In the genomic region with DNA sequence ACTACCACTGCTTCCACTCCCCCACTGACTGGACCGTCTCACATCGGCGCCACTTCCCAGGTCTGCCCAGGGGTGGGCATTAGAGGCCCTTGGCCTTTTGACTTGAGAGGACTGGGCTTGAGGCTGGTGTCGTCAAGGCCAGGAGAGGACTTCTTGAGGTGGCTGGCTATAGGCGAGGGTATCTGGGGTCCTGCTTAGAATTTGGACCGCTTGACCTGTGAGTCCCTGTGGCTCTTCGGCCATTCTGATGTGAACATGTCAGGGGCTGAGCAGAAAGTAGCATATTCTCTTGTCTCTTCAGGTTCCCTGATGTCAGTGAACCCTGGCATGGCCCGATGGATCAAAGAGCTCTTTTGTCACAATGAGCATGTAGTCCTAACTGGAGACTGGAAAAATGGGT, we compare ENCODE assay signal across 8 mouse cellular contexts.
A peak's percentile ranks its signal among the peaks of the same experiment; 100 is the strongest.
DNase-seq lines count a peak whose midpoint lies in the region; ATAC-seq and TF ChIP-seq lines count a peak whose summit lies in the region.
"Not testable (repeated sequence)": the region's sequence is repeated elsewhere in the genome, so short reads cannot be mapped to it uniquely, and the experiment has no call there.

No protein-coding gene starts in this region.

- H3K9ac ChIP-seq in forebrain, embryonic 12.5 days; midbrain, postnatal 0 days (replicated peaks; ENCODE audit: low read length, poor library complexity, severe bottlenecking): not testable (repeated sequence)

- H3K4me3 ChIP-seq in forebrain, embryonic 12.5 days (replicated peaks); midbrain, postnatal 0 days (ENCODE audit: low read depth, low read length): not testable (repeated sequence)

- not testable (repeated sequence) for TF ChIP-seq CTCF in midbrain, postnatal 0 days (IDR thresholded peaks at IDR 0.05)

- H3K4me1 ChIP-seq in forebrain, embryonic 12.5 days; midbrain, postnatal 0 days (ENCODE audit: insufficient read depth, low read length): not testable (repeated sequence)

- 94% methylated on average over 8 of the region's 8 CpGs for WGBS in forebrain, embryonic 12.5 days
- 89% methylated on average over 5 of the region's 8 CpGs for WGBS in midbrain, postnatal 0 days

- H3K27ac ChIP-seq in forebrain, embryonic 12.5 days; midbrain, postnatal 0 days (ENCODE audit: low read depth, low read length): not testable (repeated sequence)

- DNase-seq in adrenal gland, postnatal 4 days (ENCODE audit: low spot score in 2 of 2) = peak; percentile 92 to 99
- DNase-seq in heart, adult 9 months (ENCODE audit: low spot score in 2 of 2) = peak; percentile 83 to 88
- DNase-seq in kidney, postnatal 36 days = peak; percentile 51 to 58
- DNase-seq in left cerebral cortex, postnatal 36 days (ENCODE audit: low spot score in 2 of 2) = peak; percentile 75 to 84
- peak; percentile 8 for DNase-seq in midbrain, postnatal 0 days (ENCODE audit: low spot score)
- peak; percentile 82 to 97 for DNase-seq in spleen, postnatal 4 days (ENCODE audit: low spot score in 2 of 2)
- DNase-seq in urinary bladder, postnatal 4 days (ENCODE audit: low spot score in 2 of 2) = peak; percentile 90 to 99

- not testable (repeated sequence) for H3K36me3 ChIP-seq in forebrain, embryonic 12.5 days (replicated peaks); midbrain, postnatal 0 days (ENCODE audit: insufficient read depth, low read length)

- H3K9me3 ChIP-seq in forebrain, embryonic 12.5 days = peaks cover 24% of the 10 kb centered on the region
- H3K9me3 ChIP-seq in midbrain, postnatal 0 days (ENCODE audit: low read length) = peaks cover 19% of the 10 kb centered on the region

- intact Hi-C loops in left cerebral cortex, postnatal 36 days (cut with DNase I) = not testable (repeated sequence)

- peak; percentile 7; the same call in 1 of the 2 replicates for ATAC-seq in forebrain, embryonic 12.5 days (ENCODE audit: low FRiP score)
- peak; percentile 4; the same call in 1 of the 2 replicates for ATAC-seq in midbrain, postnatal 0 days (ENCODE audit: low FRiP score)

- H3K4me2 ChIP-seq in forebrain, embryonic 12.5 days; midbrain, postnatal 0 days (ENCODE audit: low read depth, low read length, poor library complexity, severe bottlenecking): not testable (repeated sequence)

- H3K27me3 ChIP-seq in forebrain, embryonic 12.5 days; midbrain, postnatal 0 days (ENCODE audit: insufficient read depth, low read length): not testable (repeated sequence)

Comparison
In these comparisons a context has a peak if more than half of its experiments do, and no peak if none do; other contexts are left out.
1. DNase-seq: peak in every context shown above with its lines; median percentile 96 in adrenal gland, postnatal 4 days; 94 in urinary bladder, postnatal 4 days; 90 in spleen, postnatal 4 days; 86 in heart, adult 9 months; 80 in left cerebral cortex, postnatal 36 days; 54 in kidney, postnatal 36 days; 8 in midbrain, postnatal 0 days.